Mouse (Mus musculus) liver, adult 2 months (tissue): Measurements from ENCODE around the gene Prkra.

Experiments
- CTCF ChIP-seq: fragments of 200-500 bp; IDR thresholded peaks from 2 replicates; pipeline ENCODE4 v1.5.1; 2011; ENCODE audit warnings: low read depth, low read length, control low read depth
- POLR2A ChIP-seq: fragments of 200-500 bp; IDR thresholded peaks from 2 replicates; pipeline ENCODE4 v1.6.1; 2011; ENCODE audit warnings: low read length, control low read depth; ENCODE audit not compliant: insufficient read depth; ENCODE audit errors: extremely low read depth

DNA sequence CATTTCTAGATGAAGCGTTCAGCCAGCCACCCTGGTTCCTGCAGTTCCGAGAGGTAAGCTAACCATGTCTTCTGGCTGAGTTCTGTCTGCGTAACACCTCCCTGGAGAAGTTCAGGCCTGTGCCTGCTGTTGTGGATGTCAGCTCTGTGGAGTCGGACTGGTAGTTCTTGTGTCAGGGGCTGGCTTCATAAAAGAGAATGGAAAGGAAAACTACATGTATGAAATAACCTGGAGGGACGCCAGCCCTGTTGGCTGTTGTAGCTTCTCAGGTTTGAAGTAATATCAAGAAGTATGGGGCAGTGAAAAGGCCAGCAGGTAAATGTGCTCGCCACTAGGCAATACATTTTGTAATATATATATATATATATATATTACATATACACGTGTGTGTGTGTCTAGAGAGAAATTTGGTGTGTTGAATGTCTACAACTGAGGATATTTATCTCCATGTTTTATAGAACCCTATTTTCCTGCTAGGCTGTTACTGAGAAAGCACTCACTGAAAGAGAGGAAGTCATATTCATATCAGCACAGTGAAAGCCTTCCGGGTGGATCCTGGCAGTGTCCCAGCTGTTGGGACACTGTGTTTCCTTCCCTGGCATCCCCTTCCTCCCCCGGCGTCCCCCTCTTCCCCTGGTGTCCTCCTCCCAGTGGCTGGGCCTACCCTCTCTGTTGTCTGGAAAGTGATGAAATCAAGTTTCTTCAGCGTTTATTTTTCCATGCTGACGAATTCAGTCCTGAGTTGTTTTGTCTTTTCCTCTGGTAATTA is 42.8 kb upstream of the Prkra start:
- no peak for TF ChIP-seq CTCF
- TF ChIP-seq POLR2A = no peak
